Mouse (Mus musculus): Measurements from ENCODE around the gene Swap70. TPM values are rescaled to one million over a fixed set of nuclear protein-coding genes. Genes with fewer than 3 reads are reported as not detected.

Swap70 gene
- polyA plus RNA-seq, 1 experiment, result 9.8 TPM

DNA sequence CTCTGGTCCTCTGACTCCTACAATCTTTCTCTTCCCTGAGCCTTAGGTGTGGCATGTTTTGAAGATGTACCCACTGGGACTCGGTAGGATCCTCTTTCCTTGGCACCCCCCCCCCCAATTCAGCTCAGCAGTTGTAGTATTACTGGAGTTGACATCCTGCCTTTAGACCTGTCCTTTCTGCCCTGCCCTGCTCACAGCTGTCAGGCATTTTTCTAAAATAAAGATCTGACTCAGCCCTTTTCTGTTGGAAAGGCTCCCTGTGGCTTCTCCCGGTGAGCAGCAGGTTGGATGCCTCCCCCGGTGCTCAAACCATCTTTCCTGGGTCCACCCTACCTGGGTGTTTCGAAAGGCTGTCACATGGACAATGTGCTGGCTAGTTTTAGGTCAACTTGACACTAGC, 68.1 kb downstream of the Swap70 start:
- H3K4me1 ChIP-seq (ENCODE audit: control insufficient read depth, insufficient read depth, low read length), result peaks cover 2% of the 10 kb centered on the region; the same call in 1 of the 2 replicates
- TF ChIP-seq POLR2A (IDR thresholded peaks at IDR 0.05; ENCODE audit: extremely low read depth, insufficient read depth, low read length) (no peak), CTCF (IDR thresholded peaks at IDR 0.05; ENCODE audit: extremely low read depth, insufficient read depth, low read length) (no peak)
- H3K4me3 ChIP-seq (ENCODE audit: insufficient read depth, low read length), result no peak overlapping the region
- H3K27ac ChIP-seq (ENCODE audit: insufficient read depth, low read length), result no peak overlapping the region

DNA sequence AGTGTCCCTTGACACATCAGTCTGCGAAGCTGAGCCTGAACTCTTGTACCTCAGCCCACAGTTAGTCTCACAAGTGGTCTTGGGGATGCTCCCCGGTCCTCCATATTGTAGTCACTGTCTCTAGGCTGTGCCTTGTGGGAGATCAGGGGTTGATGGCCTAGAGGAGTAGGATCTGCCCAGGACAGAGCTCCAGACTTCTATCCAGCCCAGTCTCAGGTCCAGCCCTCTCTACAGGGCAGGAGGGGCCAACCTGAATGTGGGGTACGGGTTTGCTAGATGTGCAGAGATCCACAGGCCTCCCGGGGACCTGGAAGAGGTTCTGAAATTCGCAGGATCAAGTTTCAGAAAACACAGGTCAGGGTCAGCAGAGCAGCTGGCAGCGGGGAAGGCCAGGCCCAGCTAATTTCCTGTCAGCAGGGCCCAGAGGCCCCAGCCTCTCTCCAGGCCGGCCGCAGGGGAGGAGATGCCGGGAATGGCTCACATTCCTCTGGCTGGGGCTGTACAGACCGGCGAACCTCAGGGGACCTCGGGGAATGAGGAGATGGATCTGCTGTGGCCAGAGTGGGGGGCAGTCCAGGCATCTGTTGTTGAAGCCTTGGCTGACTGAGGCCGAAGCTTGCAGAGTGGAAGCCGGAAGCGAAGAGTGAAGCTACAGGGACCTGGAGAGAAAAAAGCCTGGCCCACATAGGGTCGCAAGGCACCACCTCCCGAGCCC, 75.5 kb downstream of the Swap70 start:
- Histone ChIP-seq H3K4me1 (ENCODE audit: control insufficient read depth, insufficient read depth, low read length) (no peaks in the 10 kb centered on the region), H3K27ac (ENCODE audit: insufficient read depth, low read length) (no peak overlapping the region), H3K4me3 (ENCODE audit: insufficient read depth, low read length) (no peak overlapping the region)
- TF ChIP-seq CTCF (IDR thresholded peaks at IDR 0.05; ENCODE audit: extremely low read depth, insufficient read depth, low read length) (no peak), POLR2A (IDR thresholded peaks at IDR 0.05; ENCODE audit: extremely low read depth, insufficient read depth, low read length) (no peak)

DNA sequence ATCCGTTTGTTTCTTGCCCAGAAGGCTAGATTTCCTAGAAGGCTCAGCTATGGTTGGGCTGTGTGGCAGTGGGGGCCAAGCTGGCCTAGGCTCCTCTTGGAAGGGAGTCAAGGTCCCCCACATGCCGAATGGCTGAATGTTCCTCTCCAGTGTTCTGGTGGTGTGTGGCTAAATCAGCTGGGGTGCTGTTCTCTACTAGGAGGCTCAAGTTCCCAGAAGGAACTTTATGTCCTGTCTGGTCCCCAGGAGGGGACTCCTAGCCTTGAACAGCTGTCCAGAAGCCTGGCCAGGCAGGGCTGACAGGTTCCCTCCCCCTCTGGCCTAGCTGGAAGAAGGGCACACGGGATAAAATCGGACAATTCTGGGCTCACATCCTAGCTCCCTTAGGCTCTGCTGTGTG, 76.1 kb downstream of the Swap70 start:
- no peak overlapping the region for H3K4me3 ChIP-seq (ENCODE audit: insufficient read depth, low read length)
- no peaks in the 10 kb centered on the region for H3K4me1 ChIP-seq (ENCODE audit: control insufficient read depth, insufficient read depth, low read length)
- TF ChIP-seq CTCF (IDR thresholded peaks at IDR 0.05; ENCODE audit: extremely low read depth, insufficient read depth, low read length) (no peak), POLR2A (IDR thresholded peaks at IDR 0.05; ENCODE audit: extremely low read depth, insufficient read depth, low read length) (no peak)
- H3K27ac ChIP-seq (ENCODE audit: insufficient read depth, low read length), result no peak overlapping the region

DNA sequence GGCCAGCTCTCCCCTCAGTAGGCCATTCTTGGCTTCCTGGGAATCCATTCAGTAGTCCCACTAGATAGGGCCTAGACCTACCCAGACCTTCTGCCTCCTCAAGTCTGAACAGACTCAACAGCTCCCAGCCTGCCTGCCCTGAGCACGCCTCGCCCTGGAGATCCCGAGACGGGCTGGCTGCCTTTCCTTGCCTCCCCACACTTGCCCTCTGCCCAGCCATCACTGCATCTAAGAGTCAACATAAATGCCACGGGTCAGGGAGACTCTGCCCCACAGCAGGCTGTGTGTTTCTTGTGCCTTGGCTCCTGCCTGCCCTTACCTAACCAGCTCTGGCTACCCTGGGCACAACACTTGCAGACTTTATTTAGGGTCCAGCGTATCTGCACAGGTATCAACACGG, 76.6 kb downstream of the Swap70 start:
- TF ChIP-seq POLR2A (IDR thresholded peaks at IDR 0.05; ENCODE audit: extremely low read depth, insufficient read depth, low read length) (no peak), CTCF (IDR thresholded peaks at IDR 0.05; ENCODE audit: extremely low read depth, insufficient read depth, low read length) (no peak)
- H3K4me1 ChIP-seq (ENCODE audit: control insufficient read depth, insufficient read depth, low read length), result no peaks in the 10 kb centered on the region
- no peak overlapping the region for H3K4me3 ChIP-seq (ENCODE audit: insufficient read depth, low read length)
- no peak overlapping the region for H3K27ac ChIP-seq (ENCODE audit: insufficient read depth, low read length)

GRCm38 (mm10) chr7:110298739-110299410, 77.4 kb downstream of the Swap70 start:
- H3K4me1 ChIP-seq (ENCODE audit: control insufficient read depth, insufficient read depth, low read length), result no peaks in the 10 kb centered on the region
- TF ChIP-seq POLR2A (IDR thresholded peaks at IDR 0.05; ENCODE audit: extremely low read depth, insufficient read depth, low read length), result no peak
- no peak for TF ChIP-seq CTCF (IDR thresholded peaks at IDR 0.05; ENCODE audit: extremely low read depth, insufficient read depth, low read length)
- H3K27ac ChIP-seq (ENCODE audit: insufficient read depth, low read length), result no peak overlapping the region
- H3K4me3 ChIP-seq (ENCODE audit: insufficient read depth, low read length), result no peak overlapping the region

DNA sequence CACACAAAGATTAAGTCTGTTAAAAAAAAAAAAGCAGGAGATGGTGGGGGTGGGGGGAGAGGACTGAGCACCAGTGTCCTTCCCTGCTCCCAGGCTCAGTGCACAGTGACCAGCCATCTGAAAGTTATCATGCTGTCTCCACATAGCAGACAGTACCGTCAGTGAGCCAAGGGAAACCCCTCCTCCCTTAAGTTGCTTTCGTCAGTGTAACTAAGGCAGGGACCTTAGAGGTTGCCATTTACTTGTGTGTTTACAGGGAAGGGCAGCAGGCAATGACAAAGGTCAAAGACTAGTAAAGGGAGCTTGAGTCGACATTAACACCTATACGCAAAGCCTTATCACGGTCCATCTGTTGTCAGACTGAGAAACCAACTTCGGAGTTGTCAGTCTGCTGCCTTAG, 81.4 kb downstream of the Swap70 start:
- H3K4me1 ChIP-seq (ENCODE audit: control insufficient read depth, insufficient read depth, low read length), result no peaks in the 10 kb centered on the region
- H3K27ac ChIP-seq (ENCODE audit: insufficient read depth, low read length), result no peak overlapping the region
- H3K4me3 ChIP-seq (ENCODE audit: insufficient read depth, low read length), result no peak overlapping the region
- TF ChIP-seq CTCF (IDR thresholded peaks at IDR 0.05; ENCODE audit: extremely low read depth, insufficient read depth, low read length) (no peak), POLR2A (IDR thresholded peaks at IDR 0.05; ENCODE audit: extremely low read depth, insufficient read depth, low read length) (no peak)

GRCm38 (mm10) chr7:110305486-110305885, 84.0 kb downstream of the Swap70 start:
- Histone ChIP-seq H3K27ac (ENCODE audit: insufficient read depth, low read length) (no peak overlapping the region), H3K4me1 (ENCODE audit: control insufficient read depth, insufficient read depth, low read length) (no peaks in the 10 kb centered on the region), H3K4me3 (ENCODE audit: insufficient read depth, low read length) (no peak overlapping the region)
- TF ChIP-seq POLR2A (IDR thresholded peaks at IDR 0.05; ENCODE audit: extremely low read depth, insufficient read depth, low read length), result no peak
- TF ChIP-seq CTCF (IDR thresholded peaks at IDR 0.05; ENCODE audit: extremely low read depth, insufficient read depth, low read length), result no peak

GRCm38 (mm10) chr7:110306281-110306680, 84.8 kb downstream of the Swap70 start:
- Histone ChIP-seq H3K4me1 (ENCODE audit: control insufficient read depth, insufficient read depth, low read length) (no peaks in the 10 kb centered on the region), H3K27ac (ENCODE audit: insufficient read depth, low read length) (no peak overlapping the region), H3K4me3 (ENCODE audit: insufficient read depth, low read length) (no peak overlapping the region)
- TF ChIP-seq CTCF (IDR thresholded peaks at IDR 0.05; ENCODE audit: extremely low read depth, insufficient read depth, low read length) (no peak), POLR2A (IDR thresholded peaks at IDR 0.05; ENCODE audit: extremely low read depth, insufficient read depth, low read length) (no peak)

DNA sequence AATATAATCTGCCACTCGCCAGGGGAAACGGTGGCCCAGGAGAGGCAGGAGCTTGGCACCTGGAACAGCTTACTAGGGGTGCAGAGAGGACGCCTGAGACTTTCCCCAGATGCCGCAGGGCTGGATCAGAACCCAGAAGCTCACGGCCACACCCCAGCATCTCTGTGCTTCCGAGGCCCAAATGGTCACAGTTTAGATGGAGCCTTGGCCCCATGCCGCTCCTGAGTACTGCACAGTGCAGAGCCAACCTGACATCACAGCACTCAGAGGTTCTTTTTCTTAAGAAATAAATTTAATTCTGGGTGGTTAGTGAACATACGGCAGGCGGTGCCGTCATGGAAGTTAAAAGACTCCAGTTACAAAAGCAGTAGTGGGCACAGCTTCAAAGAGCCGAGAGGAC, 86.2 kb downstream of the Swap70 start:
- Histone ChIP-seq H3K27ac (ENCODE audit: insufficient read depth, low read length) (no peak overlapping the region), H3K4me1 (ENCODE audit: control insufficient read depth, insufficient read depth, low read length) (no peaks in the 10 kb centered on the region), H3K4me3 (ENCODE audit: insufficient read depth, low read length) (no peak overlapping the region)
- no peak for TF ChIP-seq CTCF (IDR thresholded peaks at IDR 0.05; ENCODE audit: extremely low read depth, insufficient read depth, low read length)
- no peak for TF ChIP-seq POLR2A (IDR thresholded peaks at IDR 0.05; ENCODE audit: extremely low read depth, insufficient read depth, low read length)

DNA sequence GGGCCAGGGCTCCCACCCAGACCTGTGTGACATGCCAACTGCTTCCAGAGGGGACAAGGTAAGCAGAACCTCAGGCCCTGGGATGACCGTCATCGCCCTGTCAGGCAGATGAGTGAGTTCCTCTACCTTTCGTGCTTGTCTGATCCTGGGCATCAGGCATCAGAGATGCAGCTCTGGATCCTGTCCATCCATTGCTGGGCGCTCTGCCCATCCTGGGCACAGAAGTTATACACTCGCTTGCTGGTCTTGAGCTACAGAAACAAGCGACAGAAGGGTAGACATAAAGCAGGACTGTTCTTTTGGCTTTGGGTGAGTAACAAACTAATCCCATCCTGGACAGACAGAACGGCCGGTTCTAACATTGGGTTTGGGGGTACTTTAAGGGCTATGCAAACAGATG, 87.7 kb downstream of the Swap70 start:
- Histone ChIP-seq H3K4me3 (ENCODE audit: insufficient read depth, low read length) (no peak overlapping the region), H3K27ac (ENCODE audit: insufficient read depth, low read length) (no peak overlapping the region), H3K4me1 (ENCODE audit: control insufficient read depth, insufficient read depth, low read length) (no peaks in the 10 kb centered on the region)
- TF ChIP-seq POLR2A (IDR thresholded peaks at IDR 0.05; ENCODE audit: extremely low read depth, insufficient read depth, low read length), result no peak
- TF ChIP-seq CTCF (IDR thresholded peaks at IDR 0.05; ENCODE audit: extremely low read depth, insufficient read depth, low read length), result no peak

All from cortical plate, adult 2 months (tissue).